Mouse (Mus musculus): ENCODE results near the gene Lrrc3.

- TF ChIP-seq CTCF (IDR thresholded peaks at IDR 0.05; ENCODE audit: low read depth, low read length) (no peak), POLR2A (IDR thresholded peaks at IDR 0.05; ENCODE audit: extremely low read depth, insufficient read depth, low read length) (no peak)
Observed at GRCm38 (mm10) chr10:77900126-77900525, 2.2 kb downstream of the Lrrc3 start.
